Mouse (Mus musculus) adrenal gland, postnatal 10 days (tissue): ENCODE measurements around the gene Racgap1. TPM values are rescaled to one million over a fixed set of nuclear protein-coding genes. Genes with fewer than 3 reads are reported as not detected.
A peak's percentile ranks its signal among the peaks of the same experiment; 100 is the strongest.

ENCODE experiments used
- DNase-seq: peaks from one replicate; pipeline ENCODE4 v3.0.0; 2021; ENCODE audit warnings: mixed read lengths
- total RNA-seq, 2 experiments: library from RNA; stranded (reverse); gene quantifications; 2 replicates each; pipeline ENCODE4 v1.2.3; 2021

Gene Racgap1
- total RNA-seq, 2 experiments from 2014 or later = 32.1 TPM

GRCm38 (mm10) chr15:99618595-99618994, 32.9 kb downstream of the Racgap1 start:
- DNase-seq = no peak

GRCm38 (mm10) chr15:99615246-99615645, 36.2 kb downstream of the Racgap1 start:
- no peak for DNase-seq

- DNase-seq = peak; percentile 11
These were observed 36.7 kb downstream of the Racgap1 start for GRCm38 (mm10) chr15:99614753-99615152.

- DNase-seq = no peak
These were observed 37.2 kb downstream of the Racgap1 start for GRCm38 (mm10) chr15:99614273-99614672.

- DNase-seq = no peak
These were observed 39.9 kb downstream of the Racgap1 start for GRCm38 (mm10) chr15:99611563-99611962.

- DNase-seq = no peak
These were observed 42.9 kb downstream of the Racgap1 start for GRCm38 (mm10) chr15:99608382-99609125.

GRCm38 (mm10) chr15:99607388-99608113, 43.9 kb downstream of the Racgap1 start:
- DNase-seq = no peak

GRCm38 (mm10) chr15:99606515-99606914, 44.9 kb downstream of the Racgap1 start:
- DNase-seq = no peak

GRCm38 (mm10) chr15:99605595-99605994, 45.9 kb downstream of the Racgap1 start:
- DNase-seq = no peak

- no peak for DNase-seq
These were observed 48.2 kb downstream of the Racgap1 start for GRCm38 (mm10) chr15:99603216-99603615.

GRCm38 (mm10) chr15:99602206-99602820, 49.1 kb downstream of the Racgap1 start:
- DNase-seq = no peak

GRCm38 (mm10) chr15:99601823-99602120, 49.7 kb downstream of the Racgap1 start:
- no peak for DNase-seq

GRCm38 (mm10) chr15:99600986-99601822, 50.3 kb downstream of the Racgap1 start, which contains the start of gene Aqp6:
Gene Aqp6, plus strand, starts transcription at chr15:99601400.
- no peak for DNase-seq

- DNase-seq = no peak
These were observed 52.0 kb downstream of the Racgap1 start for GRCm38 (mm10) chr15:99599245-99600070.

- no peak for DNase-seq
These were observed 53.9 kb downstream of the Racgap1 start for GRCm38 (mm10) chr15:99597596-99597995.

- no peak for DNase-seq
These were observed 54.6 kb downstream of the Racgap1 start for GRCm38 (mm10) chr15:99596841-99597240.

- DNase-seq = peak; percentile 92
These were observed 55.3 kb downstream of the Racgap1 start for GRCm38 (mm10) chr15:99596056-99596687.

GRCm38 (mm10) chr15:99594951-99595350, 56.5 kb downstream of the Racgap1 start:
- DNase-seq = no peak

GRCm38 (mm10) chr15:99592877-99593276, 58.6 kb downstream of the Racgap1 start:
- DNase-seq = no peak

GRCm38 (mm10) chr15:99592177-99592576, 59.3 kb downstream of the Racgap1 start:
- peak; percentile 64 for DNase-seq
